Mouse (Mus musculus) CD8-positive naive resting alpha-beta T cell, adult 2 months (primary cell): ENCODE data around the gene Tgm1.

Experiments used
- DNase-seq, 2 experiments: peaks; one replicate each; pipeline ENCODE4 v3.0.0; 2022; ENCODE audit warnings: low read depth in 2 of 2, low spot score in 2 of 2

Gene Tgm1

GRCm38 (mm10) chr14:55724411-55724871 is 10.7 kb upstream of the Tgm1 start:
- peak; percentile 74 to 79 for DNase-seq

GRCm38 (mm10) chr14:55723433-55723832 is 9.7 kb upstream of the Tgm1 start:
- DNase-seq = no peak

- no peak for DNase-seq
Observed at GRCm38 (mm10) chr14:55722438-55722945, 8.8 kb upstream of the Tgm1 start.

- peak; percentile 90 to 93 for DNase-seq
Observed at GRCm38 (mm10) chr14:55721700-55722437, 8.1 kb upstream of the Tgm1 start, which contains the start of gene Rabggta. Rabggta (minus strand) TSS chr14:55722263.

- DNase-seq = no peak
Observed at GRCm38 (mm10) chr14:55721076-55721475, 7.3 kb upstream of the Tgm1 start.

GRCm38 (mm10) chr14:55720666-55721065 is 6.9 kb upstream of the Tgm1 start:
- DNase-seq = no peak

GRCm38 (mm10) chr14:55719737-55720136 is 6.0 kb upstream of the Tgm1 start:
- DNase-seq = no peak

- DNase-seq = no peak
Observed at GRCm38 (mm10) chr14:55716884-55717283, 3.2 kb upstream of the Tgm1 start.

GRCm38 (mm10) chr14:55716271-55716670 is 2.5 kb upstream of the Tgm1 start:
- no peak for DNase-seq

GRCm38 (mm10) chr14:55714893-55715292 is 1.2 kb upstream of the Tgm1 start:
- no peak for DNase-seq

- no peak for DNase-seq
Observed at GRCm38 (mm10) chr14:55713007-55713728, 558 bp downstream of the Tgm1 start.

- DNase-seq = no peak
Observed at GRCm38 (mm10) chr14:55711786-55712185, 1.9 kb downstream of the Tgm1 start.

GRCm38 (mm10) chr14:55709509-55709908 is 4.2 kb downstream of the Tgm1 start:
- DNase-seq = no peak

- DNase-seq = no peak
Observed at GRCm38 (mm10) chr14:55707397-55707796, 6.3 kb downstream of the Tgm1 start.

- DNase-seq = no peak
Observed at GRCm38 (mm10) chr14:55706051-55706600, 7.6 kb downstream of the Tgm1 start.

GRCm38 (mm10) chr14:55702761-55703160 is 11.0 kb downstream of the Tgm1 start:
- no peak for DNase-seq

- no peak for DNase-seq
Observed at GRCm38 (mm10) chr14:55701131-55701530, 12.6 kb downstream of the Tgm1 start.

GRCm38 (mm10) chr14:55697226-55697625 is 16.5 kb downstream of the Tgm1 start:
- DNase-seq = no peak

- DNase-seq = no peak
Observed at GRCm38 (mm10) chr14:55689433-55689832, 24.3 kb downstream of the Tgm1 start.

- DNase-seq = no peak
Observed at GRCm38 (mm10) chr14:55682118-55682493, 31.6 kb downstream of the Tgm1 start.

GRCm38 (mm10) chr14:55681160-55682117 is 32.3 kb downstream of the Tgm1 start, which contains the start of gene Tinf2:
Tinf2 (minus strand) TSS chr14:55681820.
- peak; percentile 93 to 94 for DNase-seq
